Mouse (Mus musculus) spleen, embryonic (tissue): ENCODE measurements around the gene Maip1.

ENCODE experiments used
- CTCF ChIA-PET: fragments of 350-600 bp; sonication (Branson Sonifier 250); formaldehyde crosslinking; loops from one replicate; lab custom pipeline; 2022; lab: Charles Lee

Maip1 gene

DNA sequence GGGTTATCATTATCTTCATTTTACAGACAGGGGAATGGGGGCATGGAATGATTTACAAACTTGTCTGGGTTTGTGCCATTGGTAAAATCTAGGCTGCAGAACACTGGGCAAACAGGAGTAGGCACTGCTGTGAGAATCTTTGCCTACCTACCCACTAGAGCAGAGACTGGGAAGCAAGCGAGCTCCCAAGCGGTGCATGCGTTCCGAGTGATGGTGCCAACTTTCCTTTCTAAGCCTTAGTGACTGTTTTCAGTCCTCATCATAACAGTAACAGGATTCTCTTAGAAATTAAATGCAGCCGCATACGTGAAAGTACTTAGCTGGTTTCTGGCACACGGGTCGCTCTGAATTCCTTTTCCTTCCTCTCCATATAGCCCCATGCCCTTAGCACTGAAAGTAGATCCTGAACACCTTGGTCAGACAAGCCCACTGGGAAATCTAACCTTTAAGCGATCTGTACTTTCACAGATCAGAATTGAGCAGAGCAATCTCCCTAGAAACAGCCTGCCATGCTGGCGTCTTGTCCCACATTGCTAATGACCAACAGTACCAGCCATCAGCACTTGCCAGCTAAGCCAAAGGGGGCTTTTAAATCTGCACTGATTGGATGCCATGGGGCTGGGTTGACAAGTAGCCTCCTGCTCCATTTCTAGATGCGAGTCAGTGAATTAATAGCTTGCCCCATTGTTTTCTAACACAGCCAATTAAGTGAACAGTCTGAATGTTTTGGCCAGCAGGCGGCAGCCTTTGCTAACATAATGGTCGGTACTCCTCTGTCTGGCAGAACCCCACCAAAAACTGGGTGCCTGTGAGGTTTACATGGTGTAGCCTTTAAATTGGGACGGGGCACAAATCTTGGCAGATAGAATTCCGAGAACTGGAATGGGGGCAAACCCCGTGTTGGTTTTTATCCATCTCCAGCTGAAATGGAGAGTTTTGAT is 22.5 kb downstream of the Maip1 start:
- CTCF ChIA-PET, result interaction anchor here (1.0 kb wide), 1 partner anchor 868 kb away, joined by 3 read pairs; no protein-coding TSS in a partner anchor

DNA sequence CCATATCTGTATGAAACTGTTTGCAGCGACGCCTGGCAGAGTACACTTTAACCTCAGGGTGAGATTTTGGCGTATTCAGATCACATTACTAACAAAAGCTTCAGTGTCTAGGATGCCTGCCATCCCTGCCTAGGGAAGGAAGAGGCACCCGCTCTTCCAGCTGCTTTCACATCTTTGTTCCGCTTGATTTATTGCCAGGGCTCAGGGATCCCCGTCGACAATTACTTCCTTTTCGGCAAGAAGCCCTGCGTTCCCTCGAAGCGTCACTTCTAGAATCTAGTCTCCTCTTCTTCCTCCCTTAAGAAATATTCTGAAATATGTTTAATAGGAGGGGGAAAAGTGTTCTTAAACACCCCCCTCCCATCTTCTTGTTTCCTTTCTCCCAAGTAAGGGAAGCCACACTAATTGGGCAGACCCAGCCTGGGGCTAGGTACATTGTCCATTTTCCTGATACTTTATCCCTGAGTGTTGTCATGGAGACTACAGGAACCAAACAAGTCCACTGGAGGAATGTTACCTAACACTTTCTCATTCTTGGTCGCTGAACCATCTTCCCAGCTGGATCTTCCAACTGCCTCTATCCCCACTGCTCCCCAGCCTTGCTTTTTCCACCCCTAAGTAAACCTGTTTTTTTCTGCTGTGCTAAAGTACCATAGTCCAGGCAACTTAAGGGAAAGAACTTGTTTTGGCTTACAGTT is 23.8 kb downstream of the Maip1 start:
- CTCF ChIA-PET, result interaction anchor here (0.5 kb wide), 1 partner anchor 178 kb away, joined by 3 read pairs; no protein-coding TSS in a partner anchor

DNA sequence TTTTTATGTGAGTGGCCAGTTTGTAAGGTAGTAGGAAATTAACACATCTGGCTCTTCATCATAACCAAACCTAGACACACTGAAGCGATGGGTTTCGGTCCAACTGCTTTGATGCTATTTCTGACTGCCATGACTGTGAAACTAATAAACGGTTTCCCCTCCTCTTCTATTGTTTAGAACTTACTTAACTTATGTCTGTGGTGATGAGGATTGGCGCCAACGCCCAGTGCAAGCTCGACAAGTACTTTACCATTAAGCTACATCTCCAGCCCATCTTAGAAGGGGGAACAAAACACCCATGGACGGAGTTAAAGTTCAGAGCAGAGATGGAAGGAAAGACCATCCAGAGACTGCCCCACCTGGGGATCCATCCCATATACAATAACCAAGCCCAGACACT is 27.0 kb downstream of the Maip1 start:
- CTCF ChIA-PET, result no interaction called here

DNA sequence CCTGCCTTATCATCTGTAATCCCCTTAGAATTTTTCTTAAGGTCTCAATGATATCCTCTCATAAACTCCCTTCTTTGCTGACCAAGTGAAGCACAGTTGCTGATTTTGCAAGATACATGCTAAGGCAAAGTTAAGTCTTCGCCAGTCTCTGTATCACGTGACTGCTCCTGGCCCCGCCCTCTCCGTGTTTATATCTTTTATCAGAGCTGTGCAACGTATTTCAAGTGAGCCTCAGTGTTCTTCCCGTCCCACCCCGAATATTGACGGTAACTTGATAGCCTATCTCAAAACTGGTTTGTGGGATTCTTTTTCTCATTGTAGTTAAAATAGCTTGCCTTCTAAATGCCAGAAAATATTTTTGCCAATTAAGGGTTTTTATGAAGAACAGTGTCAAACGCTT is 30.3 kb downstream of the Maip1 start:
- CTCF ChIA-PET, result no interaction called here

DNA sequence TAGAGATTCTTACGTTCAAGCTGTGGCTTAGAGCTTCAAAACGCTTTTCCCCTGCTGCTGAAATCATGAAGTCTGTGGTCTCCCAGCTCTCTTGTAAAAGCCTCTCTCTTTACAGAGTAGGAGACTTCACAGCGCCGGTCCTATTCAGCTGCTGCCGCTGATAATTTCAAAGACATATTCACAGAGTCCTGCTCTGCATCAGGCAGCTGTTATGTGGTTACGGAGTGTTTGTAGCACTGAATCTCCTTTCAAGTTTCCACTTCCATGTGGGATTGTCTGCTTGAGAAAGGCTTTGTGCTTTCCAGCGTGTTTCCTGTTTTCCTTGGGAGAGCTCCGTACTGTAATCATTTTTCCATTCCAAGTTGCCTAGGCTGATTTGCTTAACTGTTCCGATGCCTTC is 30.8 kb downstream of the Maip1 start:
- CTCF ChIA-PET, result no interaction called here

GRCm38 (mm10) chr1:57439026-57439425 is 32.9 kb downstream of the Maip1 start:
- CTCF ChIA-PET, result no interaction called here

DNA sequence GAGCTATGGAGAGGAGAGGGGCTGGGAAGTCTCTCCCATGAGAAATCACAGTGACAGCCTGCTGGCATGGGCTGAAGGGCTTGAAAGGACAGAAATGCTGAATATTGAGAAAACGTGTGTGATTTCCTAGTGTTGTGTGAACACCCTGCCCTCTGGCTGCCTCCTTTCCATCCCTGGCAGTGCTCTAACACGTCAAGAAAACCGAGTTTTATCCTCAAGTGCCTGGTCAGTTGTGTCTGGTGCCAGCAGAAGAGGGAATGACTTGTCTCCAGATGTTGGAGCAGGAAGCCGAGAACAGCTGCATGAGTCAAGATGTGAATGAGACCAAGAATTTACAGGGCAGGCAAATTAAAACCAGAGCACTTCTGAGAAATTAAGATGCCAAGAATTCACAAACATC is 34.6 kb downstream of the Maip1 start:
- CTCF ChIA-PET, result no interaction called here

- CTCF ChIA-PET, result no interaction called here
These were observed 39.6 kb downstream of the Maip1 start for GRCm38 (mm10) chr1:57445679-57446078.

DNA sequence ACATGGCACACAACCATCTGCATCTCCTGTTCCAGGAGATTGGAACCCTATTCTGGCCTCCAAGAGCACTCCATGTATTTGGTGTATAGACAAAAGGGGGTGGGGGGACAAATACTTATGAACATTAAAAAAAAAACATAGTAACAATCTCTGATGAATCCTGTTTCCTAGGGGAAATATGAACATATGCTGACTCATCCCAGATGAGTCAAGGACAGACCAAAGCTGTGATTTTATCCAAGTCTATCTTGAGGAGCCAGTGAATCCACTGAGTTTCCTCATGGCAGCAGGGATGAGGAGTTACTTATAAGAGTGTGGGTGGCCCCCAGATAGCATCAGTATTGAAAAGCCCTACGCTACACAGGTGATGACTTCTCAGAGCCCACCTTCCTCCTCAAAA is 44.1 kb downstream of the Maip1 start:
- CTCF ChIA-PET, result no interaction called here

- CTCF ChIA-PET, result no interaction called here
These were observed 54.3 kb downstream of the Maip1 start for GRCm38 (mm10) chr1:57460305-57460940.
